Mouse (Mus musculus) mesoderm, embryonic 11.5 days (tissue): ENCODE results near the gene Icam4.
"Not testable (repeated sequence)": the region's sequence is repeated elsewhere in the genome, so short reads cannot be mapped to it uniquely, and the experiment has no call there.

Source experiments
- DNase-seq: peaks from one replicate; pipeline ENCODE4 v3.0.0-alpha.2; 2012; ENCODE audit warnings: low read depth, low spot score

Gene Icam4

DNA sequence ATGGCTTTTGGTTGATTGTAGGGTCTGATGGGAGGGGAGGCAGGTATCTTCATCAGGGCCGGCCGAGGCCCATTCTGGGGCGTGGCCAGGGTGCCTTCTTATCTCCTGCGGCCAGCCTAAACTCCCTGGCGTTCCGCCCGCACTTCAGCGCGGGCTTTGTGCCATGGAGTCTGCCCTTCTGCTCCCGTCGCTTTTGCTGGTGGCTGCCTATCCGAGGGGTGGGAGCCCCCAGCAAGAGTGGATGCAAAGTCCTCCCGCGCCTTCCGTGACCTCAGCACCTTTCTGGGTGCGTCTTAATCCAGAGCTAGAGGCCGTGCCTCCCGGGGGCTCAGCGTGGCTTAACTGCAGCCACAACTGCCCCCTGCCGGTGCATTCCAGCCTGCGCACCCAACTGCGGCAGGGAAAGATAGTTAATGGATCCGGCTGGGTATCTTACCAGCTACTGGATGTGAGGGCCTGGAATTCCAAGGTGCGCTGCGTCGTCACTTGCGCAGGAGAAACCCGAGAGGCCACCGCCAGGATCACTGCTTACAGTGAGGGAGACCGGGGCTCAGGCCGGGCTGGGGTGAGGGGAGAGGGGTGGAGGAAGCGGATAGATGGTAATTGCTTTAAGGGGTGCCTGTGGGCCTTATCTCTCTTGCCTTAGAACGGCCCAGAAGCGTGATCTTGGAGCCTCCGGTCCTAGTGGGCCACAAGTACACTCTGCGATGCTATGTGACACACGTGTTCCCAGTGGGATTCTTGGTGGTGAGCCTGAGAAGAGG is at the start of gene Icam4:
TSS of gene Icam4 (plus strand) at position 83 of the 764 bp plus-strand sequence.
- DNase-seq = peak; percentile 85

DNA sequence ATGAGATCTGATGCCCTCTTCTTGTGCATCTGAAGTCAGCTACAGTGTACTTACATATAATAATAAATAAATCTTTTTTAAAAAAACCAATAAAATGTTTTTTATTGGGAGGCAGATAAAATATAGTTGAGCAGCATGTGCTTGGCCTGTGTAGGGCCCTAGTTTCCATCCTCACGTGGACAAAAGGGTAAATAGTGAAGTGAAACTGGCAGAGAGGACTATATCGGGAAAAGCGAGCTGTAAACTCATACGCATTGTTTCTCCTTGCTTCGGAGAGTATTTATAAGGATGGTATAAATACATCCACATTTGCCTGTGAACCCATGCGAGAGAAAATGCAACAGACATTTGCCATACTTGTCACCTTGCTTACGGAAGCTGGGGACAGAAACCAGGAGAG is 49.4 kb upstream of the Icam4 start:
- DNase-seq = no peak

DNA sequence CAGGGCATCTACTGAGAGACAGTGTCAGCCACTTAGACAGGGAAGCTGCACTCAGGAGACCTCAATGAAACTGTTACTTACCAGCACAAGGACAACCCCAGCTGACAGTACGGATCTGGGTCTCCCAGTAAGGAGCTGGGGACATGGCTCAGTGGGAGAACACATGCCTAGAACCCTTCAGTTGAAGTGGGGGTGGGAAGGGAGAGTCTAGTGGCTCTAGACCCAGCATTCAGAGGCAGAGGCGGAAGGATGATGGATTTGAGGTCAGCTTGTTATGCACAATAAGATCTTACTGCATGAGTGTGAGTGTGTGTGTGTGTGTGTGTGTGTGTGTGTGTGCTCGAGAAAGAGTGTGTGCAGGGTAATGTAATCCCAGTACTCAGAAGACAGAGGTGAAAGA is 47.0 kb upstream of the Icam4 start:
- no peak for DNase-seq

DNA sequence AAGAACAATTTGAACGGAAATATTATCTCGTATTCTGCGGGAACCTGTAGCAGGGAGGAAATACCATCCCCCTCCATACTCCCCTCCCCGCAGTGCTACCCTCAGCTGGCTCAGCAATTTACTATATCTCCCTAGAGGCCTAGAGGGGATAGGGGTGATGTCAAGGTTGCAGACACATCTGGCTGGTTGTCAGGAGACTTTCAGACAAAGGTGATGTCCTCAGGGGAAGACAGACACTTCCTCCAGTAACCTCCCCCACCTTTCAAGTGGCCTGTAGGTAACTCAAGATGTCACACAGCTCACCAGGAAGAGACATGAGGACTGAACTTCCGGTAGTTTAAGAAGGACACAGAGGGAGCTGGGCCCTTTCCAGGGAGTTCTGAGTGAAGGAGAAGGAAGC is 46.0 kb upstream of the Icam4 start:
- peak; percentile 16 for DNase-seq

DNA sequence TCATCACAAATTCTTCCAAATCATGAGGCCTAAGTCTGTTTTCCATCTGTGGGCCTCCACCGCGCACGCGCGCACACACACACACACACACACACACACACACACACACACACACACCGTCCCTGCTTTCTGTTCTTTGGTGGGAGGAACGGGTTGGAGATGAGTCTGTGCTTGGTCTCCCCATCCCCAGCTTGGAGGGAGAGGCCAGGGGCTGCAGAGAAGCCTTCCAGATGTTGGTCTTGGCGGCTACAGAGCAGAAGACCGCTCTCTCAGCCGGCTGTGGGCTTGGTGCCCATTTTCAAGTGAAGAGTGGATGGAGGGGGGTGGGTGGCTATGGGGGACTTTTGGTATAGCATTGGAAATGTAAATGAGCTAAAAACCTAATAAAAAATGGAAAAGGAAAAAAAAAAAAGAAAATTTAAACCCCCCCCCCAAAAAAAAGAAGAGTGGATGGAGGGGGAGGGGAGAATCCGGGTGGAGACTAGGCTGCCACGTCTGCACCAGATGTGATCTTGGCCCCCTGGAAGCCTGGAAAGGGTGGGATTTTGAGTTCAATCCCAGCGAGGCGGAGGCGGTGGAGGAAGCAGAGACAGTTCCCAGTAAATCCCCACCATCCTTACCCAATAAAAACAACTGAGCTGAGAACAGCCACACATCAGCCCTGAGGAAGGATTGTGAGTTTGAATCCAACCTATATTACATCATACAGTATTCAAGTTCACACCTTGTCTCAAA is 42.1 kb upstream of the Icam4 start:
- no peak for DNase-seq

DNA sequence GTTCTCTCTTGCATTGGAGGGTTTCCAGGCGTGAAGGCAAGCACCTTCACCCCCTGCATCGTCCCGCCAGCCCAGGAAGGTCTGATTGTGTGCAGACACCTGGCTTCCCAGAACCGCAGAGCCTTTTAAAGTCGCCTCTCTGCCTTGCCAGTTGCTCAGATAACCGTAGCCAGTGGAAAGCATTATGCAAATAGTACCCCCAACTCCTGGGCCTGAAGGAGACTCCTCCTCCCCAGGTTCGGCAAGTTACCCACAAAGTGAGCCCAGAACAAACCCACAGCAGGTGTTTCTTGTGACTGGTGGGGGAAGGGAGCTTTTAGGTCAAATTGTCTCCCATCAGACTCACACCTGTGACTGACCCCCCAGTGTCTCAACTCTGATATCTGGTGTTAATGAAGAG is 41.2 kb upstream of the Icam4 start:
- no peak for DNase-seq

DNA sequence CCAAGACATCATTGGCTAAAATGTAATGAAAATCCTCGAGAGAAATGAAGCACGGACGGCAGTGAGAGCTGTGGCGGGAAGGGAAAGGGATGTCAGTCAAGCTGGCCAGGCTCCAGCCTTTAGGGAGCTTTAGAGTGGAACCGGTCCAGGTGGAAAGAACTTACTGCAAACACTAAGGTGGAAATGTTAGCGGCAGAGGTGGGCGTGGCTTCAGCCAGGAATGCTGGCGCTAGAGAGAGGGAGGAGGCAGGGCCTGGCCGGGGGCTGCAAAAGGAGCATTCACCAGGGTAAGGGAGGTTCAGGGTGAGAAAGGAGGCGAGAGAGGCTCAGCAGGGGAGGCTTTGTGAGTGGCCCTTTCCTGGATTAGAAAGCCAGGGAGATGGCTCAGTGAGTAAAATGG is 38.3 kb upstream of the Icam4 start:
- peak; percentile 36 for DNase-seq

DNA sequence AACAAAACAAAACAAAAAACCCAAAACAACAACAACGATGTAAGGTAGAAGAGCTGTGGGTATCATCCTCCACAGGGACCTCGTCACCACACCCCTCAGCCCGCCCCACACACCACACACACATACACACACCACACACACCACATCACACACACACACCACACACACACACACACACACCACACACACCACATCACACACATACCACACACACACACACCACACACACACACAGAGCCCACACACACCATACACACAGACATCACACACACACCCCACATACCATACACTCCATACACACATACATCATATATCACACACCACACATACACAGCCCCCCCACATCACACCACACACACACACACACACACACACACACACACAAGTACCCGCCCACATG is 37.6 kb upstream of the Icam4 start:
- no peak for DNase-seq

DNA sequence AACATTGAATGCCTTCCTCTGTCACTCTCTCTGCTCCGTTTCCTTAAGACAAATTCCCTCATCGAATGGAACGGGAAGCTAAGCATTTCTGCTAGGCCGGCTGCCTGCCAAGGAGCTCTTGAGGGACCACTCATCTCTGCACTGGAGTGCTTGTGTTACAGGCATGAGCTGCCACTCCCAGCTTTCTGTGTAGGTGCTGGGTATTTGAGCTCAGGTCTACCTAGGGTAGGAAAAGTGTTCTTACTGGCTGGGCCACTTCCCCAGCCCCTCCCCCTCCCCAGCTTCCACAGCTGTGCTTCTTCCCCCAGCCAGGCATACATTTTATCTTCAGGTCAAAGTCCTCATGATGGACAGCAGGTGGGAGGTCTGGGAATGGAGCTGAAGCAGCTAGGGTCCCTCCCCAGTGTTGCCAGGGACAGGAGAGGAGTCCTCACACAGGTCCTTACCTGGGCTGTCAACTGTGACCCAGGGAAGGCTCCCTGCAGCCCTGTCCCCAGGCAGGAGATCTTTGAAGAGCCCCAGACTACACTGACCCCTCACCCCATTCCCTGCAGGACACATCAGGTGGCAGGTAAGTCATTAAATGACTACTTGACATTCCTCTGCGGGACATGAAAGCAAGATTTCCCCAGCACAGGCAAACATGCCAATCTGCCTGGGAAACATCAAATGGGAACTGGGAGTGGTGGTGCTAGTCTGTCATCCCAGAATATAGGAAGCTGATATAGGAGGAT is 35.8 kb upstream of the Icam4 start:
- no peak for DNase-seq

DNA sequence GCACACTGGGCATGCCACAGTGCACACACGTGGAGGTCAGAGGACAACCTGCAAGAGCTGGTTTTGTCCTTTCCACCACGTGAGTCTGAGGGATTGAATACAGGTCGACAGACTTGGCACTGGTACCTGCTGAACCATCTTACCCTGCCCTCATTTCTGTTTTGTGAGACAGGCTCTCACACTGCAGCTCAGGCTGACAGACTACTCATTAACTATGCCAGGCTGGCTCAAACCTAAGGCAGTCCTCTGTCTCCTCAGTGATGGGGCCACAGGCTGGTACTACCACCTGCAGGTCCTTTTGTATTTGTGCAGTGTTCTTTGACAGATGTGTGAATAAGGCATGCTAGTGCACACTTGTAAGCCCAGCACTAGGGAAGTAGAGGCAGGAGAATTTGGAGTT is 34.1 kb upstream of the Icam4 start:
- DNase-seq = no peak

DNA sequence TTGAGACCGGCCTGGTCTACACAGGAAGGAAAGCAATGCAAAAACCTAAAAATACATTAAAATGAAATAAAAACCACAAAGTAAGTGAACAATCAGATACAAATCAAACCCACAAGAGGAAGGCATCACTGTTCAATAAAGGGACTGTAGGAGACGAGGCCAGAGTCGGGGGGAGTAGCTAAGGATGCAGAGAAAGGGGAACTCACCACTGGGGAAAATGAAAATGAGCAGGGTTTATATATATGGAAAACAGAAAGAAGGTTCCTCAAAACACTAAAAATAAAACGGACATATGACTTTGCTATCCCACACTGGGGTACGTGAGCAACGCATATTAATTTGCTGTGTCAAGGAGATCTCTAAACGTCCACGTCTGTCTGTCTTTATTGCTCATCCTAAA is 32.1 kb upstream of the Icam4 start:
- DNase-seq = no peak

DNA sequence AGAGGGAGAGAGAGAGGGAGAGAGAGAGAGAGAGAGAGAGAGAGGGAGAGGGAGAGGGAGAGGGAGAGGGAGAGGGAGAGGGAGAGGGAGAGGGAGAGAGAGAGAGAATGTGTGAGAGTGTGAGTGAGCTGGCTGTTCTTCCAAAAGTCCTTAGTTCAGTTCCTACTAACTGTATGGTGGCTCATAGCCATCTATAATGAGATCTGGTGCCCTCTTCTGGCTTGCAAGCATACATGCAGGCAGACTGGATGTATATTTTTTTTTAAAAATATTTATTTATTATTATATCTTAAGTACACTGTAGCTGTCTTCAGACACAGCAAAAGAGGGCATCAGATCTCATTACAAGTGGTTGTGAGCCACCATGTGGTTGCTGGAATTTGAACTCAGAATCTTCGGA is 30.8 kb upstream of the Icam4 start:
- DNase-seq = not testable (repeated sequence)

DNA sequence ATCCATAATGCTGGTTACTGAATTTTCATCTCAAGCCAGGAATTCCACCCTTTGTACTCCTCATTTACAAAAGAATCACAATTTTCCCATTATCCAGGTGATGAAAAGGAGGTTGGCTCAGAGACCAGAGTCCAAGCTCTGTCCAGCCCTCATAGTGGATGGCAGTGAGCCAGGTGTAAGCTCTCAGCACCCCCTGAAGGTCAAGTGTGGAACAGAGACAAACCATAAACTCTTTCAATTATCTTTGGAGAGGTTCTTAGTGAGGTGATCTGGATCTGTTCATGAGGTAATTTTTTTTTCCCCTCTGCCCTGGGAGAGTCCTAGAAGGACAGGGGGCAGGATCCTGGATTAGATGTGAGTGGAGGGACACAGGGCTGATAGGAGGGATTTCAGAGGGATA is 28.4 kb upstream of the Icam4 start:
- no peak for DNase-seq

DNA sequence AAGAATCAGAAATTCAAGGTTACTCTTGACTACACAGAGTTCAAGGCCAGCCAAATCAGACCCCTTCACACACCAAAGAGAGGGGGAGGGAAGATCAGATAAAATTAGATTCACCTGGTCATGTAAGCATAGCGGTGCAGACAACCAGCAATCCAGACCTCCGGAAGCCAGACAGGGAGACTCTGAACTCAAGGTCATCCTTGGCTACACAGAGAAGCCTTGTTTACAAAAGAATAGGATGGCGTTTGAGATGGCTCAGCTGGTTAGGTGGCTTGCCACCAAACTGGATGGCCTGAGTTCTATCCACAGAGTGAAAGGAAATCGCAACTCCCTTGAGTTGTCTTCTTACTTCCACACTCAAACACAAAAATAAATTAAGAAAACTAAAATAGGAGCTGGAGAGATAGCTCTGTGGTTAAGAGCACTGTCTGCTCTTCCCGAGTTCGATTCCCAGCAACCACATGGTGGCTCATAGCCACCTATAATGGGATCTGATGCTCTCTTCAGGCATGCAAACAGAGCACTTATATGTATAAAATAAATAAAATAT is 27.4 kb upstream of the Icam4 start:
- no peak for DNase-seq

DNA sequence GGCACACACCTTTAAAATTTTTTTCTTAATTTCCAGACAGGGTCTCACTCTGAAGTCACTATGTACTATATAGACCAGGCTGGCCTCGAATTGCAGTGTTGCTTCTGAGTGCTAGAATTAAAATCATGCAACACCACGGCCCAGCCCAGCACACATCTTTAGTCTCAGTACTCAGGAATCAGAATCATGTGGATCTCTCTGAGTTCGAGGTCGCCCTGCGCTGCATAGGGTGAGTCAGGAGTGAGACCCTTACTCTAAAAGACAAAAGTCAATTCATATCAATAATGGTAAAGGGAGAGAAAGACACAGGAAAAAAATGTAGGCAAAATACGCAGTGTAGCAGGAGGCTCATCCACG is 26.9 kb upstream of the Icam4 start:
- no peak for DNase-seq

DNA sequence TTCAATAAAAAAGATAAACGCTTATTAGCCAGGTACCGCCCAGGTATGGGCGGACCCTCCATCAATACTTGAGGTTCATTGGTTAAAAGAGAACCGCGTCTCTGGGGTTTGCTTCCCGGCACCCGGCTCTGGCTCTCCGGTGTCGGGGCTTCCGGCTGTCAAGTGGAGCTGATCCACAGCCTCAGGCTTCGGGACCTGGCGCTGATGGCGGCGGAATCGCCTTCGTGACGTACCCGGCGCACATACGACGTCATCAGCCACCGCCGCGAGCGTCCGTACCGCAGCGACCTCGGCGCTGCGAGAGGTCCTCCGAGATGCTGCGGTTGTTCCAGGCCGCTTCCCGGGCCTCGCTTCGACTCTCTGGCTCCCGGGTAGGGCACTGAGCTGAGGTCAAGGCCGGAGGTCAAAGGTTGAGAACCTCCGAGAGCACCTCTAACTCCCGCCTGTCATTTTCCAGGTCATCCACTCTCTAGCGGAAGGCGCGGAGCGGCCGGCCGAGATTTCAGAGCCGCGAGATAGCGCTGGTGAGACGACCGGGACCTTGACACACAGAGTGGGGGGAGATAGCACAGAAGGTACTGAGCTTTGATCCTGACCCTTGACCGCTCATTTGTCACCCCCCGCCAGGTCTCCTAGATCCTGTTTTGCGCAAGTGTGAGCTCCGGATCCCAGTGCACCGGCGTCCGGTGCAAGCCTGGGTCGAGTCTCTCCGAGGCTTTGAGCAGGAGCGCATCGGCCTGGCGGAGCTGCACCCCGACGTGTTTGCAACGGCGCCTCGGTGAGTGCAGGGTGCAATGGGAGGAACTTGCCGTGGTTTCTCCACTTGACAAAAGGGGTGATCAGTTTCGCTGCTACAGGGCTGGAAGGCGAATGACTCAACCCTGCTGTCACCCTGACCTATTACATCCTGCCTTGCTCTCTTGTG is 26.3 kb upstream of the Icam4 start, which contains the start of gene Mrpl4:
TSS of gene Mrpl4 (plus strand) at position 112 of the 925 bp plus-strand sequence.
- DNase-seq = peak; percentile 94

DNA sequence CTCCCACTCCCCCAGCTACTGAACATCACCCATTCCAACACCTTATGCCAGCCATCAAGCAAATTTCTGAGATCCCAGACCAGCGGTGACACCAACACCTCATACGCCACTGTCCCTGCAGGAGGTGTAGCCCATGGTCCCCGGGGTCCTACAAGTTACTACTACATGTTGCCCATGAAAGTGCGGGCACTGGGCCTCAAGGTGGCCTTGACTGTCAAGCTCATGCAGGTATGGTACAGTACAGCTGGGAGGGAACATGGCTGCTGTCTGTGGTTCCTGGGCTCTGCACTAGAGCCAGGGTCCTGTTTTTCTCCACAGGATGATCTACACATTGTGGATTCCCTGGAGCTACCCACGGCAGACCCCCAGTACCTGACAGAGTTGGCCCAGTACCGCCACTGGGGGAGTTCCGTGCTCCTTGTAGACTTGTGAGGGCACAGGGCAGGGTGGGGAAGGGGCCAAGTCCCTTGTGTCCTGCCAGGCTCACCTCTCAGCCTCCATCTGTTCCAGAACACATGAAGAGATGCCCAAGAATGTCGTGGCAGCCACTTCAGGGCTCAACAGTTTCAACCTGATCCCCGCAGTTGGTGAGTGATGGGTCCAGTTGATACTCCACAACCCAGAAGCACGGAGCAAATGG is 21.7 kb upstream of the Icam4 start:
- no peak for DNase-seq

DNA sequence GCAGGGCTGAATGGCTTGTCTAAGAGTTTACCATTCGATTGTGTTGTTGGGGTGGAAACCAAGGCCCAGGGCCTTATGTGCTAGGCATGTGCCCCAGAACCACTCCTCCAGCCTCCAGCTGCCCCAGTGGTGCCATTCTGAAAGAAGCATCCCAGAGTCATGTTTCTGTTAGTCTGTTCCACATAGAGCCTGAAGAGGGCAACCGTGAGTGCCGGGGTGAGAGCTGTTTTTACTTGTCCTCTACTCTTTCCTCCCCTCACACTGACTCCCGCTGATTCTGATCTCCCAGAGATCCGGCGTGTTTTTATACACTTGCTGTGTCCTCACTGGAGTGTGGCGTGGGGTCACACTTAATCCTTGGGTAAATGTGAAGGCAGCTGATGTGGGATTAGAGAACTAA is 21.2 kb upstream of the Icam4 start:
- no peak for DNase-seq

DNA sequence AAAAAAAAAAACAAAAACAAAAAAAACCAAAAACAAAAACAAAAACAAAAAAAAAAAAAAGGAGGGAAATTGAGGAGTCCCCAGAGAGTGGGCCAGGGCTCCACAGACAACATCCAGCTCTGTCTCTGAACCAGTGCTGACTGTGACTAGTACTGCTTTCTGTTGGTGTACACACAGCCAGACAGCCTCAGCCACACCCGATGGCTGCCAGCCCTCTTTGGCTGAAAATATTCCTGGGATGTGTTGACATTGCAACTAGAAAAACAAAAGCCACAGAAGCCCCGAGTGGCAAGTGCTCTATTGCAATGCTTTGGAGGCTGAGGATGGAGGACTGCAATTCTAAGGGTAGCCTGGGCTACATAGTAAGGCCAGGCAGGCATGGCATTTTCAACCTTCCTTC is 18.8 kb upstream of the Icam4 start:
- no peak for DNase-seq

DNA sequence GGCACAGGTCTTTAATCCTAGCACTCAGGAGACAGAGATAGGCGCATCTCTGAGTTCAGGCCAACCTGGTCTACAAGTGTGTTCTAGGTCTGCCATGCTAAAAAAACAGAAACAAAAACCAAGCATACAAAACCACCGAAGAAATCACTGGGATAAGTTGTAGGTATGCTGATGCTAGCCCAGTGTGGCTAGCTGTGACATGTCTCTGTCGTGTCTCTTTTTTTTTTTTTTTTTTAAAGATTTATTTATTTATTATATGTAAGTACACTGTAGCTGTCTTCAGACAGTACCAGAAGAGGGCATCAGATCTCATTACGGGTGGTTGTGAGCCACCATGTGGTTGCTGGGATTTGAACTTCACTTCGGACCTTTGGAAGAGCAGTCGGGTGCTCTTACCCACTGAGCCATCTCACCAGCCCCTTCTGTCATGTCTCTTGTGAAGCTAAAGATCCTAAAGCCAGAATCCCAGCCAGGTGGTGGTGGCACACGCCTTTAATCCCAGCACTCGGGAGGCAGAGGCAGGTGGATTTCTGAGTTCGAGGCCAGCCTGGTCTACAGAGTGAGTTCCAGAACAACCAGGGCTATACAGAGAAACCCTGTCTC is 18.1 kb upstream of the Icam4 start:
- DNase-seq = not testable (repeated sequence)
